Mouse (Mus musculus) duodenum, adult 2 months (tissue): Measurements from ENCODE around the gene Zfp990. TPM values are rescaled to one million over a fixed set of nuclear protein-coding genes. Genes with fewer than 3 reads are reported as not detected.

Experiments used
- polyA plus RNA-seq: library from polyadenylated mRNA; depleted of rRNA; stranded (reverse); fragments of >200 nt; gene quantifications from 2 replicates; pipeline ENCODE4 v1.2.3, GENCODE M21; 2012; ENCODE audit warnings: low replicate concordance; rRNA removed

The Zfp990 gene
- not detected in 2 replicates for polyA plus RNA-seq

DNA sequence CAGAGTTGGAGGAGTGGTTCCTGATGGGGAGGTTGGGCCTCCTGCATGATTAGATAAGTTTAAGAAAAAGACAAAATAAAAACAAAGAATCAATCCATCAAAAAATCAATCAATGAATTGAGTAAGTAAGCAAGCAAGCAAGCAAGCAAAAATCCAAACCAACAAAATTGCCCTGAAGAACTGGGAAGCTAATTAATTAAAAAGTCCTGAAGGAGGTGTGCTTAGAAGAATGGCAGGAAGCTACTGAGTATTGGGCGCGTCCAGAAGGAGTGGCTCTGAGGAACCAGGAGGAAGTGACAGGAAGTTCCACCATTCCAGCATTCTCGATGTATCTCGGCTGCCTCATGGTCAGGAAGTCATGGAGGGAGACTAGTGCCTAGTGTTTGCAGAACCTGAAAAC is at the start of gene Zfp990:
TSS of gene Zfp990 (plus strand) at position 301 of the 400 bp plus-strand sequence.

GRCm38 (mm10) chr4:145585078-145585477 is 74.5 kb downstream of the Zfp990 start, which contains the start of gene Gm13212:
TSS of gene Gm13212 (plus strand) at chr4:145585166.

Other genes starting within 250 kb of the Zfp990 start
- 0.12 and 0.30 TPM in 2 replicates for gene Tnfrsf8, start 195.6 kb upstream of the Zfp990 start, polyA plus RNA-seq
- not detected in 2 replicates for gene Gm13212, start 74.4 kb downstream of the Zfp990 start, polyA plus RNA-seq
- not detected in 2 replicates for gene Zfp980, start 159.9 kb downstream of the Zfp990 start, polyA plus RNA-seq